Mouse (Mus musculus) embryonic facial prominence, embryonic 15.5 days (tissue): ENCODE measurements around the gene Ehd1. TPM values are rescaled to one million over a fixed set of nuclear protein-coding genes. Genes with fewer than 3 reads are reported as not detected.

Experiments used
- ATAC-seq: fragments of 200-750 bp; cut with Nextera tagmentation; 2 replicates; pipeline ENCODE4 v1.8.0; 2017; ENCODE audit warnings: low read depth, moderate TSS enrichment; ENCODE audit not compliant: insufficient number of reproducible peaks, low FRiP score, low TSS enrichment
- H3K27ac ChIP-seq: fragments of 300-500 bp; sonication (generic); replicated peaks from 2 replicates; pipeline ENCODE4 v1.5.1; 2015; ENCODE audit warnings: mild to moderate bottlenecking, inconsistent platforms
- H3K27me3 ChIP-seq: fragments of 300-500 bp; sonication (generic); 2 replicates; pipeline ENCODE4 v1.6.1; 2015; ENCODE audit warnings: inconsistent platforms
- H3K36me3 ChIP-seq: fragments of 300-500 bp; sonication (generic); 2 replicates; pipeline ENCODE4 v1.6.1; 2015; ENCODE audit warnings: mild to moderate bottlenecking, inconsistent platforms
- H3K4me1 ChIP-seq: fragments of 300-500 bp; sonication (generic); 2 replicates; pipeline ENCODE4 v1.6.1; 2015; ENCODE audit warnings: inconsistent platforms
- H3K4me2 ChIP-seq: fragments of 300-500 bp; sonication (generic); replicated peaks from 2 replicates; pipeline ENCODE4 v1.6.1; 2015; ENCODE audit warnings: mild to moderate bottlenecking, inconsistent platforms
- H3K4me3 ChIP-seq: fragments of 300-500 bp; sonication (generic); replicated peaks from 2 replicates; pipeline ENCODE4 v1.5.1; 2015; ENCODE audit warnings: mild to moderate bottlenecking, inconsistent platforms
- H3K9ac ChIP-seq: fragments of 300-500 bp; sonication (generic); 2 replicates; pipeline ENCODE4 v1.6.1; 2015; ENCODE audit warnings: inconsistent platforms
- H3K9me3 ChIP-seq: fragments of 300-500 bp; sonication (generic); replicated peaks from 2 replicates; pipeline ENCODE4 v1.6.1; 2016; ENCODE audit warnings: inconsistent platforms
- WGBS: fragments of 180-500 bp; shearing (Covaris S2); methylation state at CpG from one replicate; pipeline ENCODE4 v1.1.7; 2015; 5-methylcytosine and 5-hydroxymethylcytosine counted together
- polyA plus RNA-seq: library from polyadenylated mRNA; unstranded; fragments of >200 nt; fragmentation: Nextera tagmentation; extraction: Ambion mirVana; gene quantifications from 2 replicates; pipeline ENCODE4 v1.2.1, GENCODE M21; 2015

The Ehd1 gene
- polyA plus RNA-seq, 1 experiment from 2014 or later: 77.2 TPM

- H3K4me1 ChIP-seq: peaks cover 10% of the 10 kb centered on the region; the same call in 1 of the 2 replicates
- H3K9me3 ChIP-seq: no peaks in the 10 kb centered on the region
- H3K27ac ChIP-seq: peak overlapping the region; percentile 55
- H3K27me3 ChIP-seq: no peaks in the 10 kb centered on the region
- H3K4me2 ChIP-seq: 0 out of 2 replicates have a peak overlapping the region, but pooled peaks have one; percentile 6
- H3K9ac ChIP-seq: no peak overlapping the region
- ATAC-seq: 0 out of 2 replicates have a peak, but pooled peaks have one; percentile 13
- H3K4me3 ChIP-seq: no peak overlapping the region
- 59% methylated on average over 8 of the region's 8 CpGs for WGBS
- H3K36me3 ChIP-seq: peaks cover 71% of the 10 kb centered on the region
Observed at GRCm38 (mm10) chr19:6321358-6321757, 44.8 kb downstream of the Ehd1 start.

- 70% methylated on average over 33 of the region's 33 CpGs for WGBS
- Histone ChIP-seq H3K9ac (no peak overlapping the region), H3K4me3 (no peak overlapping the region), H3K27ac (peak overlapping the region; percentile 39; the same call in 1 of the 2 replicates), H3K4me1 (peaks cover 10% of the 10 kb centered on the region; the same call in 1 of the 2 replicates), H3K36me3 (peaks cover 64% of the 10 kb centered on the region), H3K9me3 (no peaks in the 10 kb centered on the region), H3K27me3 (no peaks in the 10 kb centered on the region), H3K4me2 (0 out of 2 replicates have a peak overlapping the region, but pooled peaks have one; percentile 6)
- ATAC-seq: 0 out of 2 replicates have a peak, but pooled peaks have one; percentile 26
Observed at GRCm38 (mm10) chr19:6321786-6322621, 45.5 kb downstream of the Ehd1 start.

DNA sequence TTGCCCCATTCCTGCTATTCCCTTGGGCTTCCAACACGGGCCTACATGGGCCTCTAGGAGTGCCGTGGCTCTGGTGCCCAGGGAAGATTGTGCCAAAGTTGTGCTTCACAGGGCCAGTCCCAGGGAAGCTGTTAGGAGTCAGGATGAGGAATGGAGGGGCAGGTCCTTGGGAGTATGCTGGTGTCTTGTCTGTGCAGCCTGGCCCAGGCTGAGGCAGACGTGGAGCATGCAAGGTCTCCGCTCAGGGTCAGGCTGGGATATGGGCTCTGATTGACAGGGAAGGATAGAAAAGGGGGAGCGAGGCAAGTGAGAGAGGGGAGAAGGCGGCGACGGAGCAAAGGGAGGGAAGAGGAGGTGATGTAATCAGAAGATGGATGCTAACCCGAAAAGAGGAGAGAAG, 48.2 kb downstream of the Ehd1 start:
- no peak for ATAC-seq
- 77% methylated on average over 9 of the region's 9 CpGs for WGBS
- Histone ChIP-seq H3K27me3 (no peaks in the 10 kb centered on the region), H3K36me3 (peaks cover 37% of the 10 kb centered on the region), H3K27ac (no peak overlapping the region), H3K4me1 (peaks cover 10% of the 10 kb centered on the region; the same call in 1 of the 2 replicates), H3K4me2 (no peak overlapping the region), H3K9me3 (no peaks in the 10 kb centered on the region), H3K4me3 (no peak overlapping the region), H3K9ac (no peak overlapping the region)

DNA sequence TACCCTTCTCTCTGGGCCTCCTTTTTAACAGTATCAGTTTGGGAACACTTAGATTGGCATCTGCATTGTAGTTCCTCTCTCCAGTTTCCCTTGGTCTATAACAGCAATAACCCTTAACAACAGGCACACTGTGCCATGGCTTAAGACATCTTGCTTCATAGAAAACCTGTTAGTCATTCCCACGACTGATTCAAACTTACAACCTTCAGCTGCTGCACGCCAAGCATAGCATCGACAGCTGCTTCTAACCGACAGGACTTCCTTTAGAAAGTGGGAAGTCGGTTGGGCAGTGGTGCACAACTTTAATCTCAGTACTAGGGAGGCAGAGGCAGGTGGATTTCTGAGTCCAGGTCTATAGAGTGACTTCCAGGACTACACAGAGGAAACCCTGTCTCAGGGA, 54.7 kb downstream of the Ehd1 start:
- Histone ChIP-seq H3K9ac (no peak overlapping the region), H3K4me2 (peak overlapping the region; percentile 38; the same call in 1 of the 2 replicates)

DNA sequence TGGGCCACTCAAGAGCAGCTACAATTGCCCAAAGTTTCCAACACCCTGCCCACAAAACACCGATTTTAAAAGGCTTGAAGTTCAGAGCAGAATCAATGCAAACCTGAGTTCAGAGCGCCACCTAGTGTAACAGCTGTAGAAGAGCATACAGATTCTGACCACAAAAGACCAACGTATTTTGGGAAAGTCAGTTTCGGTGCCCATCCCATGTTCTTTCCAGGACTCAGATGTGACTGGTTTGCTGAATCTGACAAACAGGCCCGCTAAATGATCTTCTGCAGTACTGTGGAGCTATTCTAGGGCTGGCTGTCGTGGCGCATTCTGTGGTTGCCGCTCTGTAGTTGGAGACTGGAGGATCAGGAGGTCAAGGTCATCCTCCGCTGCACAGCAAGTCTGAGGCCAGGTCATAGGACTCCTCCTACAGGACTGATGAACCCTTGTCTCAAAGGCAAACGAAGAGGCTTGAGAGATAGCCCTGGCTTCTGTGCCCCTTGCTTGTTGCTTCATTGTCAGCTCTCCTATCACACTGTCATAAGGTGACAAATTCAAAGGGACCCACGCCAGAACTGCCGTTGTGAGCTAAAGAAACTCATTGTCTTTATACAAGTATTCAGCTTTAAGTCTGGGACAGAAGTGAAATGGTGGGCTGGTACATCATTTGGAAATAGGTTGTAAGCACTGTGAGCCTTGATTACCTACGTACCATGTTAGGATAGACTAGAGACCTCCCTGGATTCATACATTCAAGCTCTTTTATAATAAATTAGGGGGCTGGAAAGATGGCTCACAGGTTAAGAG, 55.4 kb downstream of the Ehd1 start:
- Histone ChIP-seq H3K9me3 (no peaks in the 10 kb centered on the region), H3K36me3 (peaks cover 4% of the 10 kb centered on the region; the same call in 1 of the 2 replicates), H3K27me3 (no peaks in the 10 kb centered on the region), H3K4me3 (0 out of 2 replicates have a peak overlapping the region, but pooled peaks have one; percentile 6), H3K4me2 (peak overlapping the region; percentile 38), H3K9ac (no peak overlapping the region), H3K27ac (no peak overlapping the region; the same call in 1 of the 2 replicates), H3K4me1 (peaks cover 30% of the 10 kb centered on the region)
- no peak for ATAC-seq
- 22% methylated on average over 13 of the region's 13 CpGs for WGBS

More for the DNA sequence above, 54.7 kb downstream of the Ehd1 start:
- peaks cover under 1% of the 10 kb centered on the region; the same call in 1 of the 2 replicates for H3K36me3 ChIP-seq
- WGBS: 49% methylated on average over 5 of the region's 5 CpGs
- H3K27ac ChIP-seq: no peak overlapping the region; the same call in 1 of the 2 replicates
- no peaks in the 10 kb centered on the region for H3K9me3 ChIP-seq
- H3K27me3 ChIP-seq: no peaks in the 10 kb centered on the region
- no peak for ATAC-seq
- peaks cover 23% of the 10 kb centered on the region for H3K4me1 ChIP-seq
- H3K4me3 ChIP-seq: 0 out of 2 replicates have a peak overlapping the region, but pooled peaks have one; percentile 6

DNA sequence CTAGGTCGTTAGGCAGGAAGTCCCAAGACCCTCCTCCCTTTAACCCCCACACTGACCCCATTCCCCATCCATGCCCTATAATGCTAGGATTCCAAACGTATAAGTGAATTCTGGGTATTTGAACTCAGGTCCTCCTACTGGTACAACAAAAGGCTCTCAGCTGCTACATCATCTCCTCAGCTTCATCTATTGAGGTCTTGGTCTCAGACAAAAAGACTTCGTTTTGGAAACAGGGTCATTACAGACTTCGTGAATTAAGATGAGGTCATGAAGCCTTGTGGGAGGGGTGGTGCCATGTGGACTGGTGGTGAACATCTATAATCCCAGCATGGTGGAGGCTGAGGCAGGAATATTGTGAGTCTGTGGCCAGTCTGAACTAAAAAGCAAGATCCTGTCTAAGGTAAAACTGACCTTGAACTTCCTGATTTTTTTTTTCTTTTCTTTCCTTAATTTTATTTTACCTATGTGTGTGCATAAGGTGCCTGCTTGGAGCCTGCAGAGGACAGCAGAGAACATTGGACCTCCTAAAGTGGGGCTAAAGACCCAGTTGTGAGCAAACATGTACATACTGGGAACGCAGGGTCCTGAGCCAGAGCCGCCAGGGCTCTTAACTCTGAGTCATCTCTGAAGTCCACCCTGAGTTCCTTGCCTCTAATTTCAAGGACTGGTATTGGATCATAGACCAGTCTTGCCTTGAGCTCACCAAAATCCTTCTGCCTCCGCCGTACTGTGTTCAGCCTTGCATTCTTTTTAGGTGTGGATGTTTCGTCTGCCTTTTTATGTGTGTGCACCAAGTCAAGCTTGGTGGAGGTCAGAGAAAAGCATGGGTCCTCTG, 57.5 kb downstream of the Ehd1 start:
- no peaks in the 10 kb centered on the region for H3K27me3 ChIP-seq
- H3K4me2 ChIP-seq: peak overlapping the region; percentile 85
- no peak overlapping the region for H3K9ac ChIP-seq
- peaks cover 34% of the 10 kb centered on the region for H3K4me1 ChIP-seq
- peaks cover 24% of the 10 kb centered on the region for H3K36me3 ChIP-seq
- ATAC-seq: no peak; the same call in 1 of the 2 replicates
- WGBS: 62% methylated on average over 9 of the region's 9 CpGs
- H3K4me3 ChIP-seq: peak overlapping the region; percentile 80
- H3K27ac ChIP-seq: peak overlapping the region; percentile 90
- no peaks in the 10 kb centered on the region for H3K9me3 ChIP-seq

GRCm38 (mm10) chr19:6334673-6335457, 58.3 kb downstream of the Ehd1 start, which contains the start of gene Men1:
Gene Men1 (plus strand): TSS chr19:6334979.
- peak; percentile 93 for ATAC-seq
- H3K4me3 ChIP-seq: peak within 1 kb of the TSS; percentile 80
- no peaks in the 10 kb centered on the region for H3K27me3 ChIP-seq
- peak within 1 kb of the TSS; percentile 90 for H3K27ac ChIP-seq
- under 1% methylated on average over 43 of the region's 43 CpGs for WGBS
- H3K9me3 ChIP-seq: no peaks in the 10 kb centered on the region
- H3K4me2 ChIP-seq: peak within 1 kb of the TSS; percentile 85
- H3K36me3 ChIP-seq: peaks cover 33% of the 10 kb centered on the region
- H3K4me1 ChIP-seq: peaks cover 34% of the 10 kb centered on the region
- peak within 1 kb of the TSS; percentile 94 for H3K9ac ChIP-seq

GRCm38 (mm10) chr19:6335458-6335827, 58.9 kb downstream of the Ehd1 start:
- peak overlapping the region; percentile 94 for H3K9ac ChIP-seq
- H3K4me1 ChIP-seq: peaks cover 39% of the 10 kb centered on the region
- H3K9me3 ChIP-seq: no peaks in the 10 kb centered on the region
- H3K4me2 ChIP-seq: peak overlapping the region; percentile 85
- under 1% methylated on average over 25 of the region's 25 CpGs for WGBS
- H3K36me3 ChIP-seq: peaks cover 38% of the 10 kb centered on the region
- no peaks in the 10 kb centered on the region for H3K27me3 ChIP-seq
- H3K27ac ChIP-seq: peak overlapping the region; percentile 76
- H3K4me3 ChIP-seq: peak overlapping the region; percentile 80
- no peak; the same call in 1 of the 2 replicates for ATAC-seq

- H3K4me3 ChIP-seq: 0 out of 2 replicates have a peak overlapping the region, but pooled peaks have one; percentile 80
- 92% methylated on average over 10 of the region's 10 CpGs for WGBS
- no peaks in the 10 kb centered on the region for H3K27me3 ChIP-seq
- peaks cover 38% of the 10 kb centered on the region for H3K36me3 ChIP-seq
- no peak for ATAC-seq
- H3K9ac ChIP-seq: 0 out of 2 replicates have a peak overlapping the region, but pooled peaks have one; percentile 10
- peaks cover 43% of the 10 kb centered on the region for H3K4me1 ChIP-seq
- peak overlapping the region; percentile 85 for H3K4me2 ChIP-seq
- H3K27ac ChIP-seq: no peak overlapping the region
- H3K9me3 ChIP-seq: no peaks in the 10 kb centered on the region
Observed at GRCm38 (mm10) chr19:6336920-6337319, 60.4 kb downstream of the Ehd1 start.

DNA sequence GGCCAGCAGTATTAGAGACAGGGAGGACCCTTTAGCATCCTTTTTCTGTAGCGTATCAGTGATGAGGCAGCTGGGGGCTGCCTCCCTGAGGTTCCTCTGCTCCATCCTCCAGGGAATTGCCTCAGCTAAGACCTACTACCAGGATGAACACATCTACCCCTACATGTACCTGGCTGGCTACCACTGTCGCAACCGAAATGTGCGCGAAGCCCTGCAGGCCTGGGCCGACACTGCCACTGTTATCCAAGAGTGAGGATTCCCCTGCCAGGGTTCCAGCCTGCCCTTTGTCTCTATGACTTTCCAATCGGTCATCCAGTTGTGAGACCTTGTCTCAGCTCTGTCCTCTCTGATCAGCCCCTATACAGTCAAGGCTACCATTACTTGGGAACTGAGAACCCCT, 61.6 kb downstream of the Ehd1 start:
- Histone ChIP-seq H3K4me3 (no peak overlapping the region), H3K36me3 (peaks cover 39% of the 10 kb centered on the region), H3K9ac (no peak overlapping the region), H3K27me3 (no peaks in the 10 kb centered on the region), H3K4me2 (no peak overlapping the region), H3K9me3 (no peaks in the 10 kb centered on the region), H3K27ac (no peak overlapping the region), H3K4me1 (peaks cover 47% of the 10 kb centered on the region)
- no peak for ATAC-seq
- WGBS: 95% methylated on average over 7 of the region's 7 CpGs
